Comparison of ENCODE assay signal across 8 mouse cellular contexts in the genomic region with DNA sequence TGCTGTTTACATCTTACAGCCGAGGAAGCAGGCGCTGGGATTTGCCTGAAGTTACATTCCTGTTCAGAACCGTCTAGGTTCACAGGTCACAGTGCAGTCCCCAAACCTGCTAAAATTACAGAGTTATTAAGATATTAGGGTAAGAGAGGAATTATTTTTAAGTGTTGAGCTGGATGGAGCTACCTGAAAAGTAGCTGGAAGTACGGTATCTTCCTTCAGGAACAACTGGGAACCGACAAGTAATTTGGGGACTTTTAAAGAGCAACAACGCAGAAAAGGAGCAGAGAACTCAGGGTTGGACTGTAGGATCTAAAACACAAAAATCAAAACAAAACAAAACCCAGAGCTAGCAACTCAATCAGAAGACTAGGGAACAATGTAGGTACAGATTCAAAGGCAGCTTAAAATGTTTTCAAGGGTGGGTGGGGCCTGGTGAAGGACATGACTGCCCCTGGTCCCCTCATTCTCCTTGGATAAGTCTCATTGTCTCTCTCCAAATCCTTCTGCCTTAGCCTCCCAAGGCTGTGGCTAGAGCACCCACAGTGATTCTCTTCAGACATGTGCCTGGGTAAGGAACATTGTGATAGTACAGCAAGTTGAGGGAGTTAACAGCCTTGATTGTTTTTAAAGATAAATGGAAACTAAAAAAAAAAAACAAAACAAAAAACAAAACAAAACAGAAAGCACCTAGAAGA. TPM values are rescaled to one million over a fixed set of nuclear protein-coding genes. Genes with fewer than 3 reads are reported as not detected.
DNase-seq lines count a peak whose midpoint lies in the region; ATAC-seq and TF ChIP-seq lines count a peak whose summit lies in the region.

No protein-coding gene starts in this region.

- no peak for ATAC-seq in kidney, embryonic 16.5 days (ENCODE audit: low FRiP score, low TSS enrichment)
- ATAC-seq in hindbrain, embryonic 13.5 days (ENCODE audit: low FRiP score), result no peak
- no peak for ATAC-seq in midbrain, postnatal 0 days (ENCODE audit: low FRiP score)

- TF ChIP-seq CTCF in bone marrow macrophage, adult 2 months (IDR thresholded peaks at IDR 0.05; ENCODE audit: low read depth, low read length), result no peak
- no peak for TF ChIP-seq CTCF in midbrain, postnatal 0 days (IDR thresholded peaks at IDR 0.05)

- no peaks in the 10 kb centered on the region for H3K9me3 ChIP-seq in kidney, embryonic 16.5 days (ENCODE audit: low read length)
- no peaks in the 10 kb centered on the region for H3K9me3 ChIP-seq in hindbrain, embryonic 13.5 days
- H3K9me3 ChIP-seq in midbrain, postnatal 0 days (ENCODE audit: low read length), result no peaks in the 10 kb centered on the region

- no peaks in the 10 kb centered on the region for H3K27me3 ChIP-seq in kidney, embryonic 16.5 days (ENCODE audit: insufficient read depth, low read length)
- H3K27me3 ChIP-seq in hindbrain, embryonic 13.5 days, result no peaks in the 10 kb centered on the region
- no peaks in the 10 kb centered on the region for H3K27me3 ChIP-seq in midbrain, postnatal 0 days (ENCODE audit: insufficient read depth, low read length)

- no peak for DNase-seq in kidney, postnatal 36 days
- DNase-seq in midbrain, postnatal 0 days (ENCODE audit: low spot score), result no peak
- no peak for DNase-seq in right cerebral cortex, postnatal 4 days
- no peak for DNase-seq in cerebellum, postnatal 36 days
- no peak for DNase-seq in ovary, postnatal 14 days (ENCODE audit: low spot score)

- H3K9ac ChIP-seq in kidney, embryonic 16.5 days (replicated peaks; ENCODE audit: low read length), result peak overlapping the region; percentile 24; the same call in 1 of the 2 replicates
- H3K9ac ChIP-seq in hindbrain, embryonic 13.5 days, result peak overlapping the region; percentile 84
- H3K9ac ChIP-seq in midbrain, postnatal 0 days (replicated peaks; ENCODE audit: low read length, poor library complexity, severe bottlenecking), result no peak overlapping the region

- peak overlapping the region; percentile 76 for H3K4me2 ChIP-seq in kidney, embryonic 16.5 days (replicated peaks; ENCODE audit: low read depth, low read length)
- H3K4me2 ChIP-seq in hindbrain, embryonic 13.5 days, result peak overlapping the region; percentile 75
- peak overlapping the region; percentile 75 for H3K4me2 ChIP-seq in midbrain, postnatal 0 days (ENCODE audit: low read depth, low read length, poor library complexity, severe bottlenecking)

- H3K4me1 ChIP-seq in kidney, embryonic 16.5 days (ENCODE audit: insufficient read depth, low read length), result peaks cover 18% of the 10 kb centered on the region
- H3K4me1 ChIP-seq in bone marrow macrophage, adult 2 months (ENCODE audit: control insufficient read depth, insufficient read depth, low read length), result peaks cover 14% of the 10 kb centered on the region
- H3K4me1 ChIP-seq in hindbrain, embryonic 13.5 days (replicated peaks), result peaks cover 31% of the 10 kb centered on the region
- peaks cover 11% of the 10 kb centered on the region; the same call in 1 of the 2 replicates for H3K4me1 ChIP-seq in midbrain, postnatal 0 days (ENCODE audit: insufficient read depth, low read length)

- H3K4me3 ChIP-seq in kidney, embryonic 16.5 days (ENCODE audit: low read length), result peak overlapping the region; percentile 91; the same call in 1 of the 2 replicates
- H3K4me3 ChIP-seq in bone marrow macrophage, adult 2 months (ENCODE audit: insufficient read depth, low read length), result peak overlapping the region; percentile 62; the same call in 1 of the 2 replicates
- H3K4me3 ChIP-seq in hindbrain, embryonic 13.5 days, result peak overlapping the region; percentile 81
- peak overlapping the region; percentile 87; the same call in 1 of the 2 replicates for H3K4me3 ChIP-seq in midbrain, postnatal 0 days (ENCODE audit: low read depth, low read length)

- WGBS in kidney, embryonic 16.5 days, result 51% methylated on average over 6 of the region's 6 CpGs
- WGBS in hindbrain, embryonic 13.5 days, result 30% methylated on average over 6 of the region's 6 CpGs
- 26% methylated on average over 6 of the region's 6 CpGs for WGBS in midbrain, postnatal 0 days

- peak overlapping the region; percentile 99 for H3K27ac ChIP-seq in kidney, embryonic 16.5 days (ENCODE audit: low read length)
- H3K27ac ChIP-seq in bone marrow macrophage, adult 2 months (ENCODE audit: insufficient read depth, low read depth, low read length), result no peak overlapping the region
- peak overlapping the region; percentile 99 for H3K27ac ChIP-seq in hindbrain, embryonic 13.5 days
- H3K27ac ChIP-seq in midbrain, postnatal 0 days (ENCODE audit: low read depth, low read length), result peak overlapping the region; percentile 98

- no peaks in the 10 kb centered on the region for H3K36me3 ChIP-seq in kidney, embryonic 16.5 days (ENCODE audit: insufficient read depth, low read length)
- H3K36me3 ChIP-seq in hindbrain, embryonic 13.5 days, result no peaks in the 10 kb centered on the region
- H3K36me3 ChIP-seq in midbrain, postnatal 0 days (ENCODE audit: insufficient read depth, low read length), result no peaks in the 10 kb centered on the region

- no peak for TF ChIP-seq POLR2A in bone marrow macrophage, adult 2 months (IDR thresholded peaks at IDR 0.05; ENCODE audit: borderline replicate concordance, low read depth, low read length)

RNA-seq across cellular contexts. Expression of gene Stag1, which starts 43.9 kb away (rescaled TPM):
- polyA plus RNA-seq in kidney, embryonic 16.5 days (2015; fragmentation: Nextera tagmentation; extraction: Ambion mirVana), result 32.1 and 43.4 TPM in 2 replicates
- polyA plus RNA-seq in bone marrow macrophage, adult 2 months (2012; ENCODE audit: insufficient read depth, insufficient read length, missing spikeins), result 34.1 and 35.9 TPM in 2 replicates
- 42.8 and 44.7 TPM in 2 replicates for polyA plus RNA-seq in hindbrain, embryonic 13.5 days (2015; fragmentation: Nextera tagmentation; extraction: Ambion mirVana)
- 31.0 and 43.6 TPM in 2 replicates for total RNA-seq in midbrain, postnatal 0 days (2014; rRNA removed)
- 21.6 and 23.6 TPM in 2 replicates for polyA plus RNA-seq in midbrain, postnatal 0 days (2015; fragmentation: Nextera tagmentation; extraction: Ambion mirVana)
